Mouse (Mus musculus) R1 (cell line): Measurements from ENCODE around the gene Tfpt.

Experiments used
- DNase-seq: peaks from one replicate; pipeline ENCODE4 v3.0.0-alpha.2; 2018; ENCODE audit warnings: low read depth, low spot score

The Tfpt gene

DNA sequence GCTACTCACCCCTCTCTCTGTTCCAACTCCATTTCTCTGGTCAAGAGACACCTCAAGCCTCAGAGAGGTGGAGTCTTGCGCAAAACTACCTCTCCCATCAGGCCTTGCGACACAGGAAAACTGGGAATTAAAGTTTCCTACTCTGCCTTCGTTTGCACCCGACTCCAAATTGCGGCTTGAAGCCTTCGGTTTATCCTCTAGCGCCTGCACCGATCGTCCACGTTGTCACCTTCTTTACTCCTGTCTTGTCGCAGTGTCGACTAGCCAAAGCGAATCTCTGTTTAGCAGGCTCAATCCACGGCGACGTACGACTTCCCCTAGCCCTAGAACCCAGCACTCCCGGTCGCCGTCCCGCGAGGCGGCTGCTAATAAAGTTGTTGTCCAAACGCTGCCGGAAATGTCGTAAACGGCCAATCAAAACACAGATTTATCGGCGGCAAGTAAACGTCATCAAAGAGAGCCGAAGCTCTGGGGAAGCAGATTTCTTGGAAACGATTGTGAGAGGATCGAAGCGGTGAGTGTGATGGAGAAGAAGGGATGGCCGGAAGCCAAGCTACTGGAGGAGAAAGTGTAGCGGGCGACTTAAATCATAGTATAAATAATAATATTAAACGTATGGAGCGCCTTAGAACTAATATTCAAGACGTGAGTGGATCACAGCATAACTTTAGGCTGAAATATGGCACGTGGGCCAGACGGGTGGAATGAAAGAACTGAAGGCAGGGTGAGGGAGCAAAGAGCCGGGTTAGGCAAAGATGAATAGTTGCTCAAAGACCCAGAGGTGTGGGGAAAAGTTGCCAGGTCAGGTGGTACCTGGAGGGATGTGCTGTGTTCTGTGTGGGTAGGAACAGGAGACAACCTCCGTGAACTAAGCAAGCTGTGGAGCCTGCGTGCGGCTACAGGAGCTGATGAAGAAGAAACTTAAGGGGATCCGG lies at the start of gene Tfpt, which contains the start of gene Prpf31:
Tfpt (minus strand) TSS at position 387 of the 935 bp plus-strand sequence.
Prpf31 (plus strand) TSS at position 443 of the 935 bp plus-strand sequence.
- DNase-seq, result peak; percentile 99

GRCm38 (mm10) chr7:3677342-3677741 lies 47.6 kb upstream of the Tfpt start, which contains the start of gene Tmc4:
Tmc4 (minus strand) TSS chr7:3677553.
- peak; percentile 30 for DNase-seq

DNA sequence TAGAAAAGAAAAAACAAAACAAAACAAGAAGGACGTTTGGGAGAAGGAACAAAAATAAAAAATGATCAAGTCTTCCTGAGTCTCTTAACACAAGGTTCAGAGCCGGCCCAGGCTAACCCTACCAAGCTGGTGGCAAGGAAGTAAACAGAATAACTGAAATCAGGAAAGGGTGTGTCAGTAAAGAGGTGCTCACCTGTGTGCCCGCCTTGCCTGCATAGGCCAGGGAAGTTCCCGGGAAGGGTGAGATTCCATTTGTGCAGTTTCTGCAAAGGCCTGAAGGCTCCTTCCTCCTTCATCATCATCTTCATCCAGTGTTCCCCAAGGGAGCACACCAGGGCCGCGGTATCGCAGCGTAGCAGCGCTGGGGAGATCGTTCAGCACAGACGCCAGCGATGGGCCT lies 46.6 kb upstream of the Tfpt start:
- DNase-seq, result no peak

DNA sequence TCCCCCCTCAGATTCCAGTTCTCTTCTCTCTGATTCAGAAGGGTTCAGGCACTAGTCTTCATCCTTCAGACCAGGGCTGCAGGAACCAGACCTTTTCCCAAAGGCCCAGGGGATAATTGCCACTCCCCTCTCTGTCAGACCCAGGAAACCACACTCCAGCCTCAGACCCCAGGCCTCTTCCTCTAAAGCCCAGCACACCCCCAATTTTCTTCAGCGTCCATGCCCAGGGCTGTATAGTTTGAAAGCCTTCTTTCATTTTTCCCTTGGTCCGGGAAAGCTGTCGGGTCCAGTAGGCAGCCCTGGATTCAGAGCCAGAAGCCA lies 45.5 kb upstream of the Tfpt start:
- no peak for DNase-seq

- peak; percentile 88 for DNase-seq
Observed at GRCm38 (mm10) chr7:3674507-3675227, 44.9 kb upstream of the Tfpt start.

DNA sequence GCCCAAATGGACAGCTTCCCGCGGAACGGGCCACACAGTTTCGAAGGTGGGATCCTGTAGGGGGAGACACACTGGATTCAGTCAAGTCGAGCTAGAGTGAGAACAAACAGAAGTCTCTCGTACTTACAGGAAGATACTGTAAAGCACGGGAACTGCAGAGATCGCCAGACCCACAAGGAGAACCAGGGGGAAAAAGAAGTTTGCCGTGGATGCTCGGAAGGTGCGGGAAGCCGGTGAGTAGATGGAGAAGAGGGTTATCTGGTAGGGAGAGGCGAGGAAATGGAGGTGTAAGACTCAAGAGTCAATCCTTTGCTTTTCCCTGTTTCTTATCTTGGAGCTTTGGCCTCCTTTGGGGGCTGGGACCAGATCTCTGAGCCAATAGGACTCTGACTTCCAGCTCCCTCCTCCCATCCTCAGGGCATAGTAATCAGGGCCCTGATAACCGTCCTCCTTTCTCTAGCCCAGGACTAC lies 37.2 kb upstream of the Tfpt start:
- DNase-seq, result peak; percentile 87

- peak; percentile 99 for DNase-seq
Observed at GRCm38 (mm10) chr7:3665215-3666114, 35.7 kb upstream of the Tfpt start, which contains the start of gene Leng1. Leng1 (minus strand) TSS chr7:3665840.

GRCm38 (mm10) chr7:3664524-3665214 lies 34.9 kb upstream of the Tfpt start:
- DNase-seq, result no peak

- DNase-seq, result no peak
Observed at GRCm38 (mm10) chr7:3658578-3658977, 28.8 kb upstream of the Tfpt start.

DNA sequence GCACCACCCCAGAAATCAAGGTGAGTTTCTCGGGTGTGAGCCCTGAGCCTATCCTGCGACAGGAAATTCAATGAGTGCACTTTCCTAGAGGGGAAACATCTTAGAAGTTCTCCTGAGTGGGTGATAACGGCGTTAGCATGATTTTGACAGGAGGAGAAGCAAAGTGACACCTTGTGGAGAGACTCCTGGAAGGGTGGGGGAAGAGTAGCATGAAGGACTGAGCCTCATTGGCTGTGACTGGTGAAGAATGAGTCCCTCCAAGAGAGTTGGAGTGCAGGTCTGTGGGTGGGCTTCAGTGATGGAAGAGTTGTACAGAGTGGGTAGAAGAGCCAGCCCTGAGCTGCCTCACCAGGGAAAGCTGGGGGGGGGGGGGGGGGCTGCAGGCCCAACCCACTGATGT lies 27.2 kb upstream of the Tfpt start:
- DNase-seq, result no peak

GRCm38 (mm10) chr7:3646641-3647040 lies 16.9 kb upstream of the Tfpt start:
- no peak for DNase-seq

DNA sequence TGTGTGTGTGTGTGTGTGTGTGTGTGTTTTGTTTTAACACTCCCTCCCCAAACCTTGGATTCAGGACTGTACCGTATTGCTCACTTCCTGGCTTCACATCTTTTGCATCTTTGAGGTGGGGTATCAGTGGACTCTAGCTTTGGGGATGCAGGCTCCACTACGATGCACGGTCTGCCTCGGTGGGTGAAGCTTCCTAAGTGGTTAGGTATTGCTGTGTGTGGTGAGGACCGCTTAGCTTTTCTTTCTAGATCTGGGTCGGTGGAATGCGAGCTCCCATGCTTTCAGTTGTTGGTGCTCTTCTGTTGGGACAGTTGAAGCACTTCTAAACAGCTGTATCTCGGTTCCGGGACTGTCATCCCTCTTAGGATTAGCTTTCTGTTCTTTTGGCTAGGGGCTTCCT lies 16.5 kb upstream of the Tfpt start:
- DNase-seq, result no peak

- DNase-seq, result no peak
Observed at GRCm38 (mm10) chr7:3645488-3646025, 15.8 kb upstream of the Tfpt start.

- DNase-seq, result peak; percentile 100
Observed at GRCm38 (mm10) chr7:3644672-3645487, 15.2 kb upstream of the Tfpt start, which contains the start of gene Cnot3. Cnot3 (plus strand) TSS chr7:3645268.

- no peak for DNase-seq
Observed at GRCm38 (mm10) chr7:3644348-3644671, 14.6 kb upstream of the Tfpt start.

GRCm38 (mm10) chr7:3643843-3644242 lies 14.1 kb upstream of the Tfpt start:
- no peak for DNase-seq

DNA sequence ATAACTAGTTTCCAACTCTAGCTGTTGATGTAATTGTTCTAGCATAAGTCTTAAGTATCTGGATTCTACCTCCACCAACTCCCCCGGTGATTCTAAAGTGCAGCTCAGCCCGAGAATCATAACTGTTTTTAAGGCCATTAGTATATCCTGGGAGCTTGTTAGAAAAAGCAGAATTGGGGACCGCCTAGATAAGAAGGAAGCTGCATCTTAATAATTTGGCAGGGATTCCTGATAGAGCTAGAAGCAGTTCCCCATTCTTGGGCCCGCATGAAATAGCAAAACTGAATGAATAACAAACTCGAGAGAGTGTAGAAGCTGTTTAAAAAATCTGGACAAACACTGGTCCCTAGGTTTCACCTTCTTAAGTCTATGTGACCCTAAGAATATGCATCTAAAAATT lies 13.7 kb upstream of the Tfpt start:
- DNase-seq, result no peak

DNA sequence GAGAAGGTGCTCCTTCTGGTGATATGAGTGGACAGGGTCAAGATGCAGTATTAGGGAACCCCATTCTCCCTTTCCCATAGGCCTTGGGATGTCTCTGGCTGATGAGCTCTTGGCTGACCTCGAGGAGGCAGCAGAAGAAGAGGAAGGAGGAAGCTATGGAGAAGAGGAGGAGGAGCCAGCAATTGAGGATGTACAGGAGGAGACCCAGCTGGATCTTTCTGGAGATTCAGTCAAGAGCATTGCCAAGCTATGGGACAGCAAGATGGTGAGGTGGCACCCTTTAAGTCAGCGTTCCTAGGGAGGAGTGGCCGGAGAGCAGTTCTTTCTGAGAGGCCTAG lies 718 bp upstream of the Tfpt start:
- DNase-seq, result no peak

DNA sequence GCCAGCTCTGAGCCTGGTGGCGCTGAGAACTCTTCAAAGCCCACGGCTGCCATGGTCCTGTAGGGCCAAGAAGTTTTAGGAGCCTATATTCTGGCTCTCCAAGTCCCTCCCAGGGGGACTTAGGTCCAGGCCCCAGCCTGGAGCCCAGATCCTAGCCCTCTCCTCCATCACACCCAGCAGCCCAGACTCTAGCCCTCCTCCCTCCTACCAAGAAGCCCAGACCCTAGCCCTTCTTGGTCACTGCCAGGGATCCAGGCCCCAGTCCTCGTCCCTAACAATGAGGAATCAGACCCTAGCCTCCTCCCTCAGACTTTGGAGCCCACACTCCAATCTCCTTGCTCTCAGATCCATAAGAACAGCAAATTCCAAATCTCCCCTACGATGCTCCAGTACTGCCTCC lies 699 bp downstream of the Tfpt start:
- DNase-seq, result no peak
